Mouse (Mus musculus) kidney, embryonic 14.5 days (tissue): Measurements from ENCODE around the gene Sgo1. TPM values are rescaled to one million over a fixed set of nuclear protein-coding genes. Genes with fewer than 3 reads are reported as not detected.

Experiments used
- ATAC-seq: fragments of 200-750 bp; cut with Nextera tagmentation; 2 replicates; pipeline ENCODE4 v1.8.0; 2017; ENCODE audit warnings: moderate number of reproducible peaks, mild to moderate bottlenecking, moderate TSS enrichment, moderate library complexity; ENCODE audit not compliant: low FRiP score, low TSS enrichment
- H3K27ac ChIP-seq: fragments of 300-500 bp; sonication (generic); 2 replicates; pipeline ENCODE4 v1.5.1; 2014; ENCODE audit warnings: low read depth, mild to moderate bottlenecking, low read length, moderate library complexity, mixed read lengths
- H3K27me3 ChIP-seq: fragments of 300-500 bp; sonication (generic); 2 replicates; pipeline ENCODE4 v1.6.1; 2014; ENCODE audit warnings: mild to moderate bottlenecking, low read length; ENCODE audit not compliant: control insufficient read depth, insufficient read depth
- H3K36me3 ChIP-seq: fragments of 300-500 bp; sonication (generic); 2 replicates; pipeline ENCODE4 v1.6.1; 2014; ENCODE audit warnings: low read length, mixed read lengths; ENCODE audit not compliant: control insufficient read depth, insufficient read depth
- H3K4me1 ChIP-seq: fragments of 300-500 bp; sonication (generic); 2 replicates; pipeline ENCODE4 v1.6.1; 2014; ENCODE audit warnings: low read length, mixed read lengths; ENCODE audit not compliant: control insufficient read depth, insufficient read depth
- H3K4me2 ChIP-seq: fragments of 300-500 bp; sonication (generic); replicated peaks from 2 replicates; pipeline ENCODE4 v1.6.1; 2014; ENCODE audit warnings: low read depth, mild to moderate bottlenecking, low read length
- H3K4me3 ChIP-seq: fragments of 300-500 bp; sonication (generic); 2 replicates; pipeline ENCODE4 v1.5.1; 2014; ENCODE audit warnings: mild to moderate bottlenecking, low read length
- H3K9ac ChIP-seq: fragments of 300-500 bp; sonication (generic); 2 replicates; pipeline ENCODE4 v1.6.1; 2014; ENCODE audit warnings: low read depth, mild to moderate bottlenecking, low read length, moderate library complexity
- H3K9me3 ChIP-seq: fragments of 300-500 bp; sonication (generic); 2 replicates; pipeline ENCODE4 v1.6.1; 2016; ENCODE audit warnings: low read length; ENCODE audit not compliant: control insufficient read depth
- WGBS: fragments of 180-500 bp; shearing (Covaris S2); extraction: QIAGEN DNeasy Blood & Tissue Kit; methylation state at CpG from one replicate; pipeline ENCODE4 v1.1.7; 2014; 5-methylcytosine and 5-hydroxymethylcytosine counted together
- polyA plus RNA-seq: library from polyadenylated mRNA; unstranded; fragments of >200 nt; fragmentation: Nextera tagmentation; extraction: Ambion mirVana; gene quantifications from 2 replicates; pipeline ENCODE4 v1.2.1, GENCODE M21; 2014

The Sgo1 gene
- polyA plus RNA-seq, 1 experiment from 2014 or later, result 48.4 TPM

DNA sequence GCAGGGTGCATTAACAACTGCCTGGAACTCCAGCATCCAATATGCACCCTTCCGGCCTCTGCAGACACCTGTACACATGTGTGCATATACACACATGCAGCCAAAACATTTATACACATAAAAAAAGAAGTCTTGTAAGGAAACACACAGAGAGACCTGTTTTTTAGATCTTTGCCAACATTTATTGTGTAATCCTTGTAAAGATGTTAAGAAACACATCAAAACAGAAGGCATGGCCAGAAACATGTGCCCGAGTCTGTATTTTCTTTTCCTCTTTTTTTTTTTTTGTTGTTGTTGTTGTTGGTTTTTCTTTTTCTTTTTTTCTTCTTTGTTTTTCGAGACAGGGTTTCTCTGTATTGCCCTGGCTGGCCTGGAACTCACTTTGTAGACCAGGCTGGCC is 63.0 kb downstream of the Sgo1 start:
- Histone ChIP-seq H3K27ac (no peak overlapping the region), H3K27me3 (no peaks in the 10 kb centered on the region), H3K36me3 (no peaks in the 10 kb centered on the region; the same call in 1 of the 2 replicates), H3K4me1 (no peaks in the 10 kb centered on the region), H3K4me2 (no peak overlapping the region), H3K4me3 (no peak overlapping the region), H3K9me3 (no peaks in the 10 kb centered on the region), H3K9ac (no peak overlapping the region)
- WGBS, result 85% methylated on average over 3 of the region's 3 CpGs
- no peak for ATAC-seq

Other genes starting within 250 kb of the Sgo1 start
- 0.17 and 0.18 TPM in 2 replicates for gene Efhb, start 226.0 kb downstream of the Sgo1 start, polyA plus RNA-seq
- 66.0 and 90.0 TPM in 2 replicates for gene Rab5a, start 210.1 kb downstream of the Sgo1 start, polyA plus RNA-seq
- 0.35 and 0.50 TPM in 2 replicates for gene Pp2d1, start 149.9 kb downstream of the Sgo1 start, polyA plus RNA-seq
- 4.4 and 5.8 TPM in 2 replicates for gene Kat2b, start 122.5 kb downstream of the Sgo1 start, polyA plus RNA-seq
- gene Sult1c2, start 157.0 kb upstream of the Sgo1 start, polyA plus RNA-seq, result 0.10 and 0.83 TPM in 2 replicates